Mouse (Mus musculus) olfactory bulb, adult 2 months (tissue): ENCODE measurements around the gene Maml1.

Experiments
- CTCF ChIP-seq: fragments of 200-500 bp; IDR thresholded peaks from 2 replicates; pipeline ENCODE4 v1.5.1; 2012; ENCODE audit warnings: low read depth, mild to moderate bottlenecking, low read length, moderate library complexity; ENCODE audit not compliant: insufficient read depth
- POLR2A ChIP-seq: fragments of 200-500 bp; IDR thresholded peaks from 2 replicates; pipeline ENCODE4 v1.6.1; 2012; ENCODE audit warnings: mild to moderate bottlenecking, low read depth, low read length, moderate library complexity; ENCODE audit not compliant: insufficient read depth

DNA sequence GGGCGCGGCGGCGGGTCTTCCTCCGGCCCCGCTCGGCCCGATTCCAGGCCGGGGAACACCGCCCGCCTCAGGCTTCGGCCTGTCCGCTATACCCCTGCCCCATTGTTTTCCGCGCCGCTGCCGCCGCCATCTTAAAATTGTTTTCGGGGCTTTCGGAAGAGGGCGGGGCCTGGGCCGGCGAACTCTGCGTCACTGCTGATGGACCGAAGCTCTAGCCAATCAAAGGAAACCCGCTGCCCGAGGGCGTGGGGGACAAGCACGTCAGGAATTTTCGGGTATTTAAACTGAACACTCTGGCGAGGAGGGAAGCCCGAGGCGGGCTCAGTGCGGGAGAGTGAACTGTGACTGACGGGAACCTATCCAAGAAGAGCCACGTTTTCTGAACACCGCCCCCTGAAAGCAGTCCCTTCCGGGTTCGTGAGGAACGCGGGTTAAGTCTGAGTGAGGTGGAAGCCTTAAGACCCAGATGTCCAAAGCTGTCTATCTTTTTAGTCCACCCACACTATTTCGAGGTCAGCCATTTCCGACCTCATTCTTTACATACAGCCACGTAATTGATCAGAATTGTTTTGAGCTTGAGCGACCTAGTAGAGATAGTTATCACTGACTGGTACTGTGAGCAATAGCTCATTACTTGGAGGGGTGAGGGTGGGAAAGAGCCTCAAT is at the start of gene Maml1:
- no peak for TF ChIP-seq CTCF
- TF ChIP-seq POLR2A = peak; percentile 76
